Mouse (Mus musculus) liver, embryonic 15.5 days (tissue): ENCODE data around the gene Ccdc88c. TPM values are rescaled to one million over a fixed set of nuclear protein-coding genes. Genes with fewer than 3 reads are reported as not detected.

Source experiments
- ATAC-seq: fragments of 200-750 bp; cut with Nextera tagmentation; 2 replicates; pipeline ENCODE4 v1.8.0; 2017; ENCODE audit warnings: moderate number of reproducible peaks, mild to moderate bottlenecking, moderate library complexity; ENCODE audit not compliant: insufficient read depth
- H3K27ac ChIP-seq: fragments of 300-500 bp; sonication (generic); replicated peaks from 2 replicates; pipeline ENCODE4 v1.5.1; 2015; ENCODE audit warnings: mild to moderate bottlenecking, inconsistent platforms
- H3K27me3 ChIP-seq: fragments of 300-500 bp; sonication (generic); 2 replicates; pipeline ENCODE4 v1.6.1; 2015; ENCODE audit warnings: mild to moderate bottlenecking, inconsistent platforms
- H3K36me3 ChIP-seq: fragments of 300-500 bp; sonication (generic); replicated peaks from 2 replicates; pipeline ENCODE4 v1.6.1; 2015; ENCODE audit warnings: moderate library complexity, mild to moderate bottlenecking, inconsistent platforms
- H3K4me1 ChIP-seq: fragments of 300-500 bp; sonication (generic); replicated peaks from 2 replicates; pipeline ENCODE4 v1.6.1; 2015; ENCODE audit warnings: inconsistent platforms
- H3K4me2 ChIP-seq: fragments of 300-500 bp; sonication (generic); 2 replicates; pipeline ENCODE4 v1.6.1; 2015; ENCODE audit warnings: moderate library complexity, mild to moderate bottlenecking, inconsistent platforms
- H3K4me3 ChIP-seq: fragments of 300-500 bp; sonication (generic); replicated peaks from 2 replicates; pipeline ENCODE4 v1.5.1; 2015; ENCODE audit warnings: mild to moderate bottlenecking, inconsistent platforms
- H3K9ac ChIP-seq: fragments of 300-500 bp; sonication (generic); 2 replicates; pipeline ENCODE4 v1.6.1; 2015; ENCODE audit warnings: moderate library complexity, mild to moderate bottlenecking, inconsistent platforms
- H3K9me3 ChIP-seq: fragments of 300-500 bp; sonication (generic); replicated peaks from 2 replicates; pipeline ENCODE4 v1.6.1; 2016; ENCODE audit warnings: inconsistent platforms
- WGBS: fragments of 180-500 bp; shearing (Covaris S2); methylation state at CpG from one replicate; pipeline ENCODE4 v1.1.7; 2015; ENCODE audit warnings: mixed read lengths; ENCODE audit not compliant: insufficient replicate concordance; 5-methylcytosine and 5-hydroxymethylcytosine counted together
- polyA plus RNA-seq: library from polyadenylated mRNA; unstranded; fragments of >200 nt; fragmentation: Nextera tagmentation; extraction: Ambion mirVana; gene quantifications from 2 replicates; pipeline ENCODE4 v1.2.1, GENCODE M21; 2015

Gene Ccdc88c
- polyA plus RNA-seq, 1 experiment from 2014 or later: 5.5 TPM

DNA sequence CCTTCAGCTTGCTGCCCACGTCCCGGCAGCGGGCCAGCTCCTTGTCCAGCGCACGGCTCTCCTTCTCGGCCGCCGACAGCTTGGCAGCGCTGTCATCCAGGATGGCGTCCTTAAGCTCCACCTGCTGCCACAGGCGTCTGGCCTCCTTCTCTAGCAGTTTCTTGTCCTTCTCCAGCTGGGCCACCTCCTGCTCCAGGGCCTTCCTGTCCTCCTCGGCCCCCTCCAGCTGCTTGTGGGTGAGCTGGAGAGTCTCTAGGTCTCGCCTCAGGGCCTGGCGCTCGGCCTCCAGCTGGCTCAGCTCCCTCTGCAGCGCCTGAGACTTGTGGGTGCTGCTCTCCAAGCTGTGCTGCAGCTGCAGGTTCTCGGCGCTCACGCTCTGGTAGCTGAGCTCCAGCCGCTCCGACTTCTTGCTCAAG is 83.9 kb downstream of the Ccdc88c start:
- Histone ChIP-seq H3K27ac (no peak overlapping the region), H3K27me3 (no peaks in the 10 kb centered on the region), H3K9ac (no peak overlapping the region), H3K36me3 (peaks cover 97% of the 10 kb centered on the region), H3K4me2 (no peak overlapping the region), H3K9me3 (no peaks in the 10 kb centered on the region), H3K4me3 (no peak overlapping the region), H3K4me1 (no peaks in the 10 kb centered on the region)
- no peak for ATAC-seq
- 87% methylated on average over 21 of the region's 21 CpGs for WGBS

- H3K4me1 ChIP-seq: no peaks in the 10 kb centered on the region
- H3K9ac ChIP-seq: no peak overlapping the region
- H3K27me3 ChIP-seq: no peaks in the 10 kb centered on the region
- H3K27ac ChIP-seq: no peak overlapping the region
- no peak for ATAC-seq
- no peak overlapping the region for H3K4me3 ChIP-seq
- H3K4me2 ChIP-seq: no peak overlapping the region
- 80% methylated on average over 4 of the region's 4 CpGs for WGBS
- peaks cover 98% of the 10 kb centered on the region for H3K36me3 ChIP-seq
- H3K9me3 ChIP-seq: no peaks in the 10 kb centered on the region
Observed at GRCm38 (mm10) chr12:100943146-100943545, 85.7 kb downstream of the Ccdc88c start.

- no peak for ATAC-seq
- no peak overlapping the region for H3K9ac ChIP-seq
- H3K36me3 ChIP-seq: peaks cover 98% of the 10 kb centered on the region
- H3K4me3 ChIP-seq: no peak overlapping the region
- 0 out of 2 replicates have a peak, but pooled peaks cover 3% of the 10 kb centered on the region for H3K4me1 ChIP-seq
- no peaks in the 10 kb centered on the region for H3K9me3 ChIP-seq
- WGBS: 68% methylated on average over 3 of the region's 3 CpGs
- H3K27me3 ChIP-seq: no peaks in the 10 kb centered on the region
- H3K4me2 ChIP-seq: no peak overlapping the region
- no peak overlapping the region for H3K27ac ChIP-seq
Observed at GRCm38 (mm10) chr12:100941361-100941760, 87.5 kb downstream of the Ccdc88c start.

DNA sequence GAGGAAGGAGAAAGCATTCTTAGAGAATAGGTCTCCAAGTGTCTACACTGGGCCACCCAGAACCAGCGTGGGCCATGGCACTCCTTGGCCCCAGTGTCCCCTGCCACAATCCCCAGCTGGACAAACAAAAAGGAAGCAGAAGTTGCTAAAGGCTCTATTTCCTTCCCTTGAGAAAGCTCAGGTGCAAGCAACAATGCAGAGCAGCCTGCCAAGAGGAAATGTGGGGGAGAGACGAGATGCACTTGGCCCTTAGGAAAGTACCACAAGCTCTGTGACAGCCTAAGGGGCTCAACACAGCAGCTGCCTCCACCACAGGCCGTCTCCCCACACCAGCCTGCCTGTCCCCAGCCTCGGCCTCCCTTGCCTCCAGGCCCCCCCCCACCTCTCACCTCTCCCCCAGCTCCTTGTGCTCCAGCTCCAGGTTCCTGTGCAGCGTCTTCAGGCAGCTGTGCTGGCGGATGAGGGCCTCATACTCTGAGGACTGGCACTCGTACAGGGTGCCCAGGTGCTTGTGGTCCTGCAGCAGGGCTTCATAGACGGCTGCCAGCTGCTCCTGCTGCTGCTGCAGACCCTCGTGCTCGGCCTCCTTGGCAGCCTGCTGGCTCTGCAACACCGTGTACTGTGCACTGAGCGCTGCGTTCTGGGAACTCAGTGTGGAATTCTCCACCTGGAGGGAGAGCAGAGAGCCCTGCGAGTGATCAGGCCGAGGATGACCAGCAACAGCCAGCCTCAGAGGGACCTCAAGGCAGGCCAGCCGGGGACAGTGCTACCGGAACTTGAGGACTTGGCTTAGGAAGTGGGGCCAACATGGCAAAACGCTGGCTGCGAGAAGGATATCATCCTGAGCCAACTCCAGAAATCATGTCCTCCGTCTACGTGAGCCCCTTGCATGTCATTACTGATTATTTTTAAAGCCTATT is 91.2 kb downstream of the Ccdc88c start:
- Histone ChIP-seq H3K9ac (no peak overlapping the region), H3K4me3 (no peak overlapping the region), H3K27me3 (no peaks in the 10 kb centered on the region), H3K27ac (no peak overlapping the region), H3K4me1 (0 out of 2 replicates have a peak, but pooled peaks cover 3% of the 10 kb centered on the region), H3K4me2 (no peak overlapping the region), H3K9me3 (no peaks in the 10 kb centered on the region), H3K36me3 (peaks cover 97% of the 10 kb centered on the region)
- no peak for ATAC-seq
- WGBS: 77% methylated on average over 21 of the region's 21 CpGs

- Histone ChIP-seq H3K27ac (no peak overlapping the region), H3K36me3 (peaks cover 96% of the 10 kb centered on the region), H3K9ac (no peak overlapping the region), H3K27me3 (no peaks in the 10 kb centered on the region), H3K4me3 (no peak overlapping the region), H3K4me2 (no peak overlapping the region), H3K4me1 (0 out of 2 replicates have a peak, but pooled peaks cover 3% of the 10 kb centered on the region), H3K9me3 (no peaks in the 10 kb centered on the region)
- WGBS: 80% methylated on average over 4 of the region's 4 CpGs
- ATAC-seq: no peak
Observed at GRCm38 (mm10) chr12:100936737-100937136, 92.1 kb downstream of the Ccdc88c start.

- peak; percentile 36; the same call in 1 of the 2 replicates for ATAC-seq
- H3K4me1 ChIP-seq: 0 out of 2 replicates have a peak, but pooled peaks cover 3% of the 10 kb centered on the region
- H3K9me3 ChIP-seq: no peaks in the 10 kb centered on the region
- no peak overlapping the region for H3K27ac ChIP-seq
- H3K36me3 ChIP-seq: peaks cover 96% of the 10 kb centered on the region
- H3K4me2 ChIP-seq: no peak overlapping the region
- no peaks in the 10 kb centered on the region for H3K27me3 ChIP-seq
- 3% methylated on average over 2 of the region's 2 CpGs for WGBS
- no peak overlapping the region for H3K9ac ChIP-seq
- no peak overlapping the region for H3K4me3 ChIP-seq
Observed at GRCm38 (mm10) chr12:100936116-100936515, 92.7 kb downstream of the Ccdc88c start.

DNA sequence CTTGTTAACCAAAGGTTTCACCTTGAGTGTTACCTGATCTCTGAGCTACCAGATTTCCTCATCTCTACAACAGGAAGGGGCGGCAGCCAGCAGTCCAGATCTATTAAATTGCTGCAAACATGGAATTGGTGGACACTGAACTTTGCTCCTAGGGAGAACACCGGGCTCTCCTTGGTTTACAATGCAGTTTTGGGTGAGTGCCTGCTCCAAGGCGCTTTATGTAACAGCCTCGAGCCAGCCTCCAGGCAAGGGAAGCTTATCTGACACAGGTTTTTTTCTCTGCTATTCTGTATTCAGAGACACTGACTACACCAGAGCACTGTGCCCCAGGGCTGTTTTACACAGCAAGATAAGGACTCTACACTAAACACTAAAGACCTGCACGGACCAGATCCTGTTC is 94.1 kb downstream of the Ccdc88c start:
- Histone ChIP-seq H3K27ac (no peak overlapping the region), H3K4me1 (0 out of 2 replicates have a peak, but pooled peaks cover 3% of the 10 kb centered on the region), H3K9me3 (no peaks in the 10 kb centered on the region), H3K4me3 (no peak overlapping the region), H3K36me3 (peaks cover 96% of the 10 kb centered on the region), H3K27me3 (no peaks in the 10 kb centered on the region), H3K9ac (no peak overlapping the region), H3K4me2 (no peak overlapping the region)
- ATAC-seq: no peak
- WGBS: 71% methylated on average over 5 of the region's 5 CpGs

GRCm38 (mm10) chr12:100931653-100932052 is 97.2 kb downstream of the Ccdc88c start:
- H3K27ac ChIP-seq: no peak overlapping the region
- 88% methylated on average over 14 of the region's 14 CpGs for WGBS
- H3K9ac ChIP-seq: no peak overlapping the region
- no peak overlapping the region for H3K4me2 ChIP-seq
- H3K27me3 ChIP-seq: no peaks in the 10 kb centered on the region
- H3K4me3 ChIP-seq: no peak overlapping the region
- H3K4me1 ChIP-seq: no peaks in the 10 kb centered on the region
- no peaks in the 10 kb centered on the region for H3K9me3 ChIP-seq
- H3K36me3 ChIP-seq: peaks cover 91% of the 10 kb centered on the region
- ATAC-seq: no peak

GRCm38 (mm10) chr12:100928286-100928685 is 100.6 kb downstream of the Ccdc88c start:
- no peak overlapping the region for H3K27ac ChIP-seq
- H3K4me3 ChIP-seq: no peak overlapping the region
- H3K9ac ChIP-seq: no peak overlapping the region
- H3K27me3 ChIP-seq: no peaks in the 10 kb centered on the region
- H3K36me3 ChIP-seq: peaks cover 81% of the 10 kb centered on the region
- 77% methylated on average over 9 of the region's 9 CpGs for WGBS
- H3K4me1 ChIP-seq: no peaks in the 10 kb centered on the region
- ATAC-seq: no peak
- no peak overlapping the region for H3K4me2 ChIP-seq
- no peaks in the 10 kb centered on the region for H3K9me3 ChIP-seq

- peaks cover 83% of the 10 kb centered on the region for H3K36me3 ChIP-seq
- no peaks in the 10 kb centered on the region for H3K9me3 ChIP-seq
Observed at GRCm38 (mm10) chr12:100925644-100926619, 102.9 kb downstream of the Ccdc88c start.

More at GRCm38 (mm10) chr12:100925644-100926619, 102.9 kb downstream of the Ccdc88c start:
- no peak overlapping the region for H3K27ac ChIP-seq
- no peak for ATAC-seq
- no peak overlapping the region for H3K4me2 ChIP-seq
- H3K27me3 ChIP-seq: no peaks in the 10 kb centered on the region
- H3K9ac ChIP-seq: no peak overlapping the region
- no peak overlapping the region for H3K4me3 ChIP-seq
- H3K4me1 ChIP-seq: no peaks in the 10 kb centered on the region
- 71% methylated on average over 14 of the region's 14 CpGs for WGBS
